Mouse (Mus musculus) intestine, postnatal 0 days (tissue): ENCODE data around the gene Gm45783. TPM values are rescaled to one million over a fixed set of nuclear protein-coding genes. Genes with fewer than 3 reads are reported as not detected.
A peak's percentile ranks its signal among the peaks of the same experiment; 100 is the strongest.
"Not testable (repeated sequence)": the region's sequence is repeated elsewhere in the genome, so short reads cannot be mapped to it uniquely, and the experiment has no call there.

Experiments
- ATAC-seq: fragments of 200-750 bp; cut with Nextera tagmentation; 2 replicates; pipeline ENCODE4 v1.8.0; 2017; ENCODE audit warnings: mild to moderate bottlenecking, moderate TSS enrichment, moderate library complexity
- H3K27ac ChIP-seq: fragments of 300-500 bp; sonication (generic); 2 replicates; pipeline ENCODE4 v1.5.1; 2014; ENCODE audit warnings: mild to moderate bottlenecking, low read depth, low read length, moderate library complexity
- H3K27me3 ChIP-seq: fragments of 300-500 bp; sonication (generic); replicated peaks from 2 replicates; pipeline ENCODE4 v1.6.1; 2014; ENCODE audit warnings: low read length, mixed read lengths; ENCODE audit not compliant: control insufficient read depth, insufficient read depth
- H3K36me3 ChIP-seq: fragments of 300-500 bp; sonication (generic); 2 replicates; pipeline ENCODE4 v1.6.1; 2014; ENCODE audit warnings: mild to moderate bottlenecking, moderate library complexity; ENCODE audit not compliant: control insufficient read depth, insufficient read depth
- H3K4me1 ChIP-seq: fragments of 300-500 bp; sonication (generic); replicated peaks from 2 replicates; pipeline ENCODE4 v1.6.1; 2014; ENCODE audit warnings: antibody characterized with exemption, low read length, mixed read lengths; ENCODE audit not compliant: control insufficient read depth, insufficient read depth
- H3K4me2 ChIP-seq: fragments of 300-500 bp; sonication (generic); replicated peaks from 2 replicates; pipeline ENCODE4 v1.6.1; 2014; ENCODE audit warnings: low read depth, mild to moderate bottlenecking, moderate library complexity
- H3K4me3 ChIP-seq: fragments of 300-500 bp; sonication (generic); 2 replicates; pipeline ENCODE4 v1.5.1; 2014; ENCODE audit warnings: low read depth, low read length
- H3K9ac ChIP-seq: fragments of 300-500 bp; sonication (generic); 2 replicates; pipeline ENCODE4 v1.6.1; 2014; ENCODE audit warnings: mild to moderate bottlenecking, low read depth, low read length
- H3K9me3 ChIP-seq: fragments of 300-500 bp; sonication (generic); 2 replicates; pipeline ENCODE4 v1.6.1; 2016; ENCODE audit warnings: mixed run types; ENCODE audit not compliant: control insufficient read depth
- CTCF ChIP-seq: sonication (generic); IDR thresholded peaks from 2 replicates; pipeline ENCODE4 v1.5.1; 2016; ENCODE audit warnings: low read depth, mild to moderate bottlenecking, control low read depth, antibody characterized with exemption, moderate library complexity
- WGBS: fragments of 180-500 bp; shearing (Covaris S2); extraction: QIAGEN DNeasy Blood & Tissue Kit; methylation state at CpG from one replicate; pipeline ENCODE4 v1.1.7; 2014; 5-methylcytosine and 5-hydroxymethylcytosine counted together
- microRNA-seq: library from miRNA; unstranded; fragments of <30 nt; microRNA quantifications from one replicate; pipeline ENCODE4, GENCODE M21; 2016
- polyA plus RNA-seq: library from polyadenylated mRNA; unstranded; fragments of >200 nt; fragmentation: Nextera tagmentation; extraction: Ambion mirVana; gene quantifications from 2 replicates; pipeline ENCODE4 v1.2.1, GENCODE M21; 2015

The Gm45783 gene
- not detected in 2 replicates for polyA plus RNA-seq

- not testable (repeated sequence) for H3K4me1 ChIP-seq, H3K9me3 ChIP-seq, H3K4me2 ChIP-seq, ATAC-seq, H3K4me3 ChIP-seq, H3K36me3 ChIP-seq, H3K27me3 ChIP-seq, H3K27ac ChIP-seq, H3K9ac ChIP-seq
- 46% methylated on average over 12 of the region's 12 CpGs for WGBS
Observed at GRCm38 (mm10) chr7:7374431-7374830, at the start of gene Gm45783. Gene Gm45783 (minus strand): TSS chr7:7374573.

DNA sequence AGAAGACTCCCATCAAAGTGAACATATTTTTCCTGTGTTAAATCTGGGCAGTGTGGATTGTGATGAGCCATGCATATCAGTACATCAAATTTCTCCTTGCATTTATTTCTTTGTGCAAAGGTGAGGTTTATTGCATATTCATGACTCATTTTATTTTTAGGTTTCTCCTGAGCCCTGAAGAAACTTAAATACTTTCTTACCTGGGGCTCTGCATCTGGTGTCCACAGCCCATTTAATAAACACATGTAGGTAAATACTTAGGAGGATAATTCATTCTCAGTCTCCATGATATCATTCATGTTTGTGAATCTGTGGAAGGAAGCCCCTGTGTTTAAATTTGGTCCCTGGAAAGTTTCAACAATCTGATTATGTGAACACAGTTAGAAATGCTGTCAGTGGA, 25.2 kb upstream of the Gm45783 start, which contains the start of gene Vmn2r31:
Gene Vmn2r31 (minus strand): TSS at position 101 of the 400 bp plus-strand sequence.
- H3K27me3 ChIP-seq, H3K27ac ChIP-seq, H3K4me2 ChIP-seq, H3K4me1 ChIP-seq, H3K4me3 ChIP-seq, ATAC-seq, H3K36me3 ChIP-seq, H3K9ac ChIP-seq, H3K9me3 ChIP-seq: not testable (repeated sequence)

DNA sequence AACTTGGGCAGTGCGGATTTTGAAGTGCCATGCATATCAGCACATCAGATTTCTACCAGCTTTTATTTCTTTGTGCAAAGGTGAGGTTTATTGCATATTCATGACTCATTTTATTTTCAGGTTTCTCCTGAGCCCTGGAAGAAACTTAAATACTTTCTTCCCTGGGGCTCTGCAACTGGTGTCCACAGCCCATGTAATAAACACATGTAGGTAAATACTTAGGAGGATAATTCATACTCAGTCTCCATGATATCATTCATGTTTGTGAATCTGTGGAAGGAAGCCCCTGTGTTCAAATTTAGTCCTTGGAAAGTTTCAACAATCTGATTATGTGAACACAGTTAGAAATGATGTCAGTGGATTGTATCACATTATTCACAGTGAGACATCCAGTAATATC, 36.9 kb downstream of the Gm45783 start, which contains the start of gene Vmn2r30:
Gene Vmn2r30 (minus strand): TSS at position 101 of the 400 bp plus-strand sequence.
- H3K4me1 ChIP-seq, H3K4me2 ChIP-seq, H3K4me3 ChIP-seq, H3K27ac ChIP-seq, ATAC-seq, H3K36me3 ChIP-seq, H3K27me3 ChIP-seq, H3K9ac ChIP-seq, H3K9me3 ChIP-seq: not testable (repeated sequence)
- no CpG with 5 or more reads among the region's 1 CpGs for WGBS

DNA sequence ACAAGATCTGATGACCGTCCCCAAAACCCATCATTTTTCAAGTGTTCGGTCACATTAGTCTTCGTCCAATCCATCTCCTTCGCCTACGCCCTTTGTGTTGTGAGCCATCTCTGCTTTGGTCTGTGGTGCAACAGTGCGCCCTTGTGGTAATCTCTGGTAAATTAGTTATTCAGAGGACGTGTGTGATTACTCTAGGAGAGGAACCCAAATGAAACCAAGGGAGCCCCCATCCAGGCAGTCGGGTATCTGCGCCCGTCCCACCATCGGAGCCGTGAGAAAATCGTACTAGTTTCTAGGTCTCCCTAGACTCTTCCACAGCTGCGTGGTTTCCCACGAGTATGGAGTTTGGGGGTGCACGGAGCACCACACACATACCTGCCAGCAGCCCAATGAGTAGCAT, 78.8 kb downstream of the Gm45783 start:
- 78% methylated on average over 16 of the region's 16 CpGs for WGBS
- peak; percentile 73 for TF ChIP-seq CTCF
- no peaks in the 10 kb centered on the region for H3K9me3 ChIP-seq
- peaks cover 42% of the 10 kb centered on the region for H3K36me3 ChIP-seq
- no peak overlapping the region for H3K4me3 ChIP-seq
- no peak overlapping the region for H3K27ac ChIP-seq
- H3K27me3 ChIP-seq = no peaks in the 10 kb centered on the region
- H3K9ac ChIP-seq = no peak overlapping the region
- ATAC-seq = no peak
- no peak overlapping the region for H3K4me2 ChIP-seq
- H3K4me1 ChIP-seq = no peaks in the 10 kb centered on the region

Small RNA genes lying within 50 kb of the gene (microRNA-seq; reads per million reads assigned to microRNA genes)
- 0.82 reads per million for gene Mir5620

Other genes with a start within 250 kb of the Gm45783 start
- gene Zfp773, start 237.8 kb downstream of the Gm45783 start, polyA plus RNA-seq = 0.20 and 0.25 TPM in 2 replicates
- 0.98 and 1.0 TPM in 2 replicates for gene Zfp418, start 203.2 kb downstream of the Gm45783 start, polyA plus RNA-seq
- gene Zfp772, start 164.6 kb downstream of the Gm45783 start, polyA plus RNA-seq = 2.0 and 2.3 TPM in 2 replicates
- 0.09 TPM in 1 of 2 replicates, not detected in the other for gene Vmn2r29, start 127.2 kb downstream of the Gm45783 start, polyA plus RNA-seq
- 0.98 and 1.6 TPM in 2 replicates for gene Gm45844, start 96.3 kb downstream of the Gm45783 start, polyA plus RNA-seq
- 31.9 and 32.0 TPM in 2 replicates for gene Clcn4, start 73.7 kb downstream of the Gm45783 start, polyA plus RNA-seq
- gene Vmn2r30, start 37.0 kb downstream of the Gm45783 start, polyA plus RNA-seq = not detected in 2 replicates
- not detected in 2 replicates for gene Vmn2r31, start 25.1 kb upstream of the Gm45783 start, polyA plus RNA-seq
- gene Vmn2r32, start 105.4 kb upstream of the Gm45783 start, polyA plus RNA-seq = not detected in 2 replicates
- gene Vmn2r33, start 192.2 kb upstream of the Gm45783 start, polyA plus RNA-seq = not detected in 2 replicates